ENCODE assay signal across 25 mouse cellular contexts in the genomic region with DNA sequence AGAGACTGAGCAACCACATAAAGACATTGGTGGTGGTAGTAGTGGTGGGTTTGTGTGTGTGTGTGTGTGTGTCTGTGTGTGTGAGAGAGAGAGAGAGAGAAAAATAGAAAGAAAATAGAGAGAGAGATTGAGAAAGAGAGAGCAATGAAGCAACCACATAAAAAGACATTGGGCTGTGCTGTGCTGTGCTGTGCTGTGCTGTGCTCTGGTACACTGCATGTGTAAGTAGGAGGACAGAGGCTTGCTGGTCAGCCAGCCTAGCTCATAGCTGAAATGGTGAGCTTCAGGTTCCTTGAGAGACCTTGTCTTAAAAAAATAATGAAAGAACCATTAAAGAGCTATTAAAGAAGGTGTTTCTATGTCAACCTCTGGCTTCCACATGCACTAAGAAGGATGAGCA.
DNase-seq lines count a peak whose midpoint lies in the region; ATAC-seq lines count a peak whose summit lies in the region.
"Had no signal": no experiment of that assay in that cellular context is flagged by ENCODE, and none has a peak within 500 bp of the region (broad histone marks: within the 10 kb centered on the region; RNA-seq: fewer than 3 reads in every experiment).

No protein-coding gene starts in this region.

- no peak overlapping the region for H3K9ac ChIP-seq in forebrain, embryonic 15.5 days (replicated peaks)
- 0 out of 2 replicates have a peak overlapping the region, but pooled peaks have one; percentile 10 for H3K9ac ChIP-seq in hindbrain, embryonic 15.5 days
- H3K9ac ChIP-seq in midbrain, embryonic 15.5 days: no peak overlapping the region
- H3K9ac ChIP-seq: embryonic facial prominence, embryonic 12.5 days; intestine, embryonic 15.5 days; limb, embryonic 13.5 days; liver, embryonic 12.5 days; stomach, embryonic 15.5 days had no signal

- H3K4me3 ChIP-seq in forebrain, embryonic 15.5 days: no peak overlapping the region
- no peak overlapping the region for H3K4me3 ChIP-seq in forebrain, embryonic 10.5 days
- no peak overlapping the region for H3K4me3 ChIP-seq in hindbrain, embryonic 15.5 days
- H3K4me3 ChIP-seq in midbrain, embryonic 15.5 days: no peak overlapping the region
- H3K4me3 ChIP-seq: embryonic facial prominence, embryonic 12.5 days; gastrocnemius, adult 2 months; heart, embryonic 10.5 days; intestine, embryonic 15.5 days; limb, embryonic 13.5 days; liver, embryonic 12.5 days; stomach, embryonic 15.5 days had no signal

- H3K36me3 ChIP-seq in forebrain, embryonic 15.5 days: no peaks in the 10 kb centered on the region
- H3K36me3 ChIP-seq in forebrain, embryonic 10.5 days (replicated peaks): peaks cover 85% of the 10 kb centered on the region
- no peaks in the 10 kb centered on the region for H3K36me3 ChIP-seq in hindbrain, embryonic 15.5 days
- no peaks in the 10 kb centered on the region for H3K36me3 ChIP-seq in midbrain, embryonic 15.5 days (replicated peaks)
- H3K36me3 ChIP-seq: embryonic facial prominence, embryonic 12.5 days; intestine, embryonic 15.5 days; limb, embryonic 13.5 days; stomach, embryonic 15.5 days had no signal

- H3K27ac ChIP-seq in forebrain, embryonic 15.5 days (replicated peaks): peak overlapping the region; percentile 74
- no peak overlapping the region for H3K27ac ChIP-seq in forebrain, embryonic 10.5 days
- peak overlapping the region; percentile 74 for H3K27ac ChIP-seq in hindbrain, embryonic 15.5 days (replicated peaks)
- H3K27ac ChIP-seq in midbrain, embryonic 15.5 days: peak overlapping the region; percentile 80
- H3K27ac ChIP-seq: embryonic facial prominence, embryonic 12.5 days; gastrocnemius, adult 2 months; heart, embryonic 10.5 days; intestine, embryonic 15.5 days; limb, embryonic 13.5 days; liver, embryonic 12.5 days; stomach, embryonic 15.5 days had no signal

- DNase-seq in forebrain, embryonic 10.5 days (ENCODE audit: extremely low spot score, low spot score): no peak
- DNase-seq in adipocyte (ENCODE audit: low spot score): peak; percentile 46
- no peak for DNase-seq in right cerebral cortex, adult 2 months (ENCODE audit: low spot score in 2 of 2)
- no peak for DNase-seq in ovary, postnatal 10 days (ENCODE audit: low spot score)
- no peak for DNase-seq in adrenal gland, adult 8-10 months
- DNase-seq: adrenal gland, adult 2 months; cerebellum, adult 18-20 months; cerebellum, postnatal 25 days; gastrocnemius, adult 2 months; heart, postnatal 4 days; kidney, postnatal 25 days; lung, adult 18-20 months; lung, postnatal 10 days; right cerebral cortex, adult 18-20 months; thymus, postnatal 25 days had no signal

- ATAC-seq in forebrain, embryonic 15.5 days (replicated peaks): 0 out of 2 replicates have a peak, but pooled peaks have one; percentile 27
- peak; percentile 67; the same call in 1 of the 2 replicates for ATAC-seq in hindbrain, embryonic 15.5 days (ENCODE audit: low FRiP score, low read depth)
- peak; percentile 72 for ATAC-seq in midbrain, embryonic 15.5 days (replicated peaks)
- ATAC-seq: CD4-positive, CD25-positive, alpha-beta regulatory T cell, adult 4 months; intestine, embryonic 15.5 days; liver, embryonic 12.5 days had no signal

- H3K4me1 ChIP-seq in forebrain, embryonic 15.5 days: peaks cover 31% of the 10 kb centered on the region
- H3K4me1 ChIP-seq in forebrain, embryonic 10.5 days: peaks cover 25% of the 10 kb centered on the region
- H3K4me1 ChIP-seq in hindbrain, embryonic 15.5 days (replicated peaks): peaks cover 23% of the 10 kb centered on the region
- H3K4me1 ChIP-seq in midbrain, embryonic 15.5 days: peaks cover 31% of the 10 kb centered on the region
- H3K4me1 ChIP-seq: heart, embryonic 10.5 days; intestine, embryonic 15.5 days; stomach, embryonic 15.5 days had no signal

- H3K4me2 ChIP-seq in forebrain, embryonic 15.5 days (replicated peaks): no peak overlapping the region
- H3K4me2 ChIP-seq in hindbrain, embryonic 15.5 days: 0 out of 2 replicates have a peak overlapping the region, but pooled peaks have one; percentile 26
- H3K4me2 ChIP-seq in midbrain, embryonic 15.5 days: peak overlapping the region; percentile 14; the same call in 1 of the 2 replicates
- H3K4me2 ChIP-seq: embryonic facial prominence, embryonic 12.5 days; intestine, embryonic 15.5 days; limb, embryonic 13.5 days; liver, embryonic 12.5 days; stomach, embryonic 15.5 days had no signal

- no peaks in the 10 kb centered on the region for H3K9me3 ChIP-seq in forebrain, embryonic 15.5 days
- no peaks in the 10 kb centered on the region for H3K9me3 ChIP-seq in forebrain, embryonic 10.5 days
- no peaks in the 10 kb centered on the region for H3K9me3 ChIP-seq in hindbrain, embryonic 15.5 days
- no peaks in the 10 kb centered on the region for H3K9me3 ChIP-seq in midbrain, embryonic 15.5 days
- H3K9me3 ChIP-seq: embryonic facial prominence, embryonic 12.5 days; heart, embryonic 10.5 days; intestine, embryonic 15.5 days; limb, embryonic 13.5 days; liver, embryonic 12.5 days; stomach, embryonic 15.5 days had no signal

- no peaks in the 10 kb centered on the region for H3K27me3 ChIP-seq in forebrain, embryonic 15.5 days
- no peaks in the 10 kb centered on the region for H3K27me3 ChIP-seq in forebrain, embryonic 10.5 days (ENCODE audit: poor library complexity, severe bottlenecking)
- no peaks in the 10 kb centered on the region for H3K27me3 ChIP-seq in hindbrain, embryonic 15.5 days
- no peaks in the 10 kb centered on the region for H3K27me3 ChIP-seq in midbrain, embryonic 15.5 days (replicated peaks)
- H3K27me3 ChIP-seq: embryonic facial prominence, embryonic 12.5 days; intestine, embryonic 15.5 days; limb, embryonic 13.5 days; liver, embryonic 12.5 days; stomach, embryonic 15.5 days had no signal
